Mouse (Mus musculus) CH12.LX (cell line): Measurements from ENCODE around the gene Tpx2.

ENCODE experiments used
- CTCF ChIP-seq, 2 experiments: IDR thresholded peaks in 1 of 2; conservative IDR thresholded peaks in 1 of 2; 2 replicates each; pipeline ENCODE4 v1.5.1; 2011 to 2012; ENCODE audit warnings: low read depth in 2 of 2, low read length in 2 of 2, improper control_type of control experiment in 1 of 2, inconsistent platforms in 1 of 2, mild to moderate bottlenecking in 1 of 2, moderate library complexity in 1 of 2
- SIN3A ChIP-seq: IDR thresholded peaks from 2 replicates; pipeline ENCODE4 v1.6.1; 2012; ENCODE audit warnings: low read length, improper control_type of control experiment, inconsistent platforms

GRCm38 (mm10) chr2:152842741-152843140 lies 5.0 kb upstream of the Tpx2 start:
- TF ChIP-seq CTCF (conservative IDR thresholded peaks at IDR 0.05 in 1 of 2, IDR thresholded peaks at IDR 0.05 in 1 of 2; ENCODE audit: low read depth in 2 of 2, low read length in 2 of 2), result no peak
- TF ChIP-seq SIN3A, result no peak
